Mouse (Mus musculus): ENCODE data around the gene Zfp598.
"Not testable (repeated sequence)": the region's sequence is repeated elsewhere in the genome, so short reads cannot be mapped to it uniquely, and the experiment has no call there.

Zfp598 gene

GRCm38 (mm10) chr17:24689251-24690081 is 20.0 kb downstream of the Zfp598 start, which contains the start of gene Syngr3:
Gene Syngr3, minus strand, starts transcription at chr17:24689955.
- DNase-seq (ENCODE audit: low spot score), result no peak

DNA sequence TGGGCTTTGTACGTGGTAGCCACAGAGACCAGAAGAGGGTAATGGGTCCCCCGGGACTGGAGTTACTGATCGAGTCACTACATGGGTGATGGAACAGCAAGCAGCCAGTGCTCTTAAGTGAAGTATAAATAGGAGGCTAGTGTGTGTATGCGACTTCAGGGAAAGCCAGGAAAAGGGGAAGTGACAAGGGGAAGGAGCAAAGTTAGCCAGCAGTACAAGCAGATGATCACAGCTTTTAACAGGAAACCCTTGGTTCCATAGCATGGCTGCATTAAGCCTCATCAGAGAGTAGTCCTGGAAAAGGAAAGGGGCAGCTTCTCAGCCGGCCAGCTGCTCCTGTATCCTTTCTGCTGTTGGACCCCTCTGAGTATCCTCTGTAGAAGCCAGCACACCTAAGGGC is 22.9 kb downstream of the Zfp598 start:
- no peak for DNase-seq (ENCODE audit: low spot score)

GRCm38 (mm10) chr17:24695326-24696010 is 26.0 kb downstream of the Zfp598 start:
- DNase-seq (ENCODE audit: low spot score), result no peak

GRCm38 (mm10) chr17:24696011-24696697 is 26.7 kb downstream of the Zfp598 start, which contains the start of the genes Gfer and Noxo1:
Gene Gfer, minus strand, starts transcription at chr17:24696156.
Gene Noxo1, plus strand, starts transcription at chr17:24696234.
- DNase-seq (ENCODE audit: low spot score), result no peak

DNA sequence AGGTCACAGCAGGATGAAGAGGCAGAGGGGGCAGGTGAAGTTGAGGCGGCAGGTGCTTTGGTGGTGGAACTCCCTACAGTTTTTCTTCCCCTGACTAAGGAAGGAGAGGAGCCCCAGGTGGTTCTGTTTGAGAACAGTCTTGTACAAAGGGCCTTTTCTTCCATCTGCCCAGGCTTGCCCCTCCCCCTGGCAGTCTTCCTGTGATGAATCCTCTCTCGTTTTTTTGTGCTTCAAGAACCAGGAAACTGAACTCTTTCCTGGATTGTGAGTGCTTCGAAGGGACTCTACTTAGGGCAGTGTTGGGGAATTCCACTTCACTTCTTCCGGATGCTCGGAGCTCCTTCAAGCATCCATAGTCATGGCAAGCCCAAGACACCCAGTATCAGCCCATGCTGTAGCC is 28.5 kb downstream of the Zfp598 start:
- no peak for DNase-seq (ENCODE audit: low spot score)

GRCm38 (mm10) chr17:24698715-24699114 is 29.2 kb downstream of the Zfp598 start:
- no peak for DNase-seq (ENCODE audit: low spot score)

DNA sequence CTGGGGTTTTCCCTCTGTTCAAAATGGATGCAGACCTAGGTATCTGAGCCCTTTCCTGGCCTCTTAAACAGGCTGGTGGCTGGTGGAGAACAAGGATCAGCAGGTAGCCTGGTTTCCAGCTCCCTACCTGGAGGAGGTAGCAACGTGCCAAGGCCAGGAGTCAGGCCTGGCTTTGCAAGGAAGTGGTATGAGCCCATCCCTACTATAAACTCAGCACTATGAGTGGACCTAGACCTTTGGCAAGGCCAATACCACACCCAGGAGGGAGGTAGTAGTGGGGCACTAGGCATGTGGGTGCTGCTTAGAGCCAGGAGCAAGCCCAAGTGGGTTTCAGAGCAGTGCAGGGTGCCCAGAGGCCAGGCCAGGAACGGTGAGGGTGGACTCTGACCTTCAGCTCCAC is 30.0 kb downstream of the Zfp598 start:
- no peak for DNase-seq (ENCODE audit: low spot score)

DNA sequence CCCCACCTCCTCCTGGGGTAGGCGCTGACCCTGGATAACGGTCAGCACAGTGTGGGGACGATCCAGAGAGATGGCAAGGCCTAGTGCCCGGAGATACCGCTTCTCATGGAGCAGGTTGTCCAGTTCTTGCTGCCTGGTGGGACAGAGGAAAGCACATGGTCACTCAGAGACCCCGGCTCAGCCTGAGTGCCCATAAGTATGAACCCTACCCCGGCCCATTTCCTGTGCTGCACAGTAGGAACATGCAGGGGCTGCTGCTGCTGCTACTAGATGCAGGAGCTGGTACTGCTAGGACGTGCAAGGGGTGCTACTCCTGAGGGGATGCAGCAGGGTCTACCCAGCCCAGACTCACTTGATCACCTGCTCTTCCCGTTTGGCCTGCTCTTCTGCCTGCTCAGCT is 31.8 kb downstream of the Zfp598 start:
- no peak for DNase-seq (ENCODE audit: low spot score)

DNA sequence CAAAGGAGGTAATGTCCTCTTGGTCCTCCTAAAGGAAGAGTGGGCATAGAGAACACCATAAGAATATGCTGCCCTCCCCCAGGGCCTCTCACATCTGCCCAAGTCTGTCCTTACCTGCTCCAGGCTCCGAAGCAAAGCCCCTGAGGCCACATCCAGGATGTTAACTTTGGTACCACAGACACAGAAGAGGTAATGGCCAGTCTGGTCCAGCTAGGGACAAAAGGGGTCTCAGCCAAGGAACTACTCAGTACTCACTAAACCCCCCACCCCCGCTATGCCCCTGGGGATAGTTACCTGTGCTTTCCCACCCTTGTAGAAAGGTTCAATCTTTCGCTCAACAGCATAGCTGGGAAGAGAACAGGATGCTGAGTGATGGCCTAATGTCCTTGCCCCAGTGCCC is 36.3 kb downstream of the Zfp598 start:
- DNase-seq (ENCODE audit: low spot score), result no peak

- DNase-seq (ENCODE audit: low spot score), result peak; percentile 87
These were observed 37.7 kb downstream of the Zfp598 start, which contains the start of gene Tbl3 for GRCm38 (mm10) chr17:24706982-24707800. Gene Tbl3, minus strand, starts transcription at chr17:24707660.

GRCm38 (mm10) chr17:24707801-24708425 is 38.4 kb downstream of the Zfp598 start:
- no peak for DNase-seq (ENCODE audit: low spot score)

DNA sequence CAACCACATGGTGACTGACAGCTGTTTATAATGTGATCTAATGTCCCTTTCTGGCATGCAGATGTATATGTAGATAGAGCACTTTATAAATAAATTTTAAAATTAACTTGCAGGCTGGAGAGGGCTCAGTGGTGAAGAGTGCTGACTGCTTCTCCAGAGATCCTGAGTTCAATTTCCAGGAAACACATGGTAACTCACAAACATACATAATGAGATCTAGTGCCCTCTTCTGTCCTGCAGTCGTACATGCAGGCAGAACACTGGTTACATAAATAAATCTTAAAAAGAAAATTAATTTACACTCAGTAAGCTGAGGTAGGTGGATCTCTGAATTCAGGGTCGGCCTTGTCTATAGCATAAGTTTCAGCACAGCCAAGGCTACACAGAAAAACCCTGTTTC is 39.2 kb downstream of the Zfp598 start:
- DNase-seq (ENCODE audit: low spot score), result no peak

DNA sequence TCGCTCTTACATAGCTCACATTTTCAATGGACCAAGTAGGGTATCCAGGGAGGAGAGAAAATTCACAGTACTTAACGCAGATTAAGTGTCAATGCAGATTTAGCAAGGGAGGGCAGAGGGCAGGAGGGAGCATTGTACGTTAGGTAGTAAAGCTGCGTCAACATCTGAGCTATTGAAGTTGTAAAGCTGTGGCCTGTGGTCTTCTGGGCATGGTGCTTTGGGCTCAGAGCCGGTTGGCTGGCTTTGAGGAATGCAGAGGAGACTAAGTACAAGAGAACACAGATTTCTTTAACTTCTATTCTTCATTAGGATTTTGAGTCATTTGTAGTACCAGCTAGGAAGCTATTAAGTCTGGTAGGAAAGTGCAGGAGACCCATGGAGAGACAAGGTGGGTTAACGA is 46.1 kb downstream of the Zfp598 start:
- no peak for DNase-seq (ENCODE audit: low spot score)

- no peak for DNase-seq (ENCODE audit: low spot score)
These were observed 46.7 kb downstream of the Zfp598 start for GRCm38 (mm10) chr17:24716166-24716682.

GRCm38 (mm10) chr17:24717943-24718342 is 48.5 kb downstream of the Zfp598 start, which contains the start of the genes Rnf151 and Rps2:
Gene Rnf151, minus strand, starts transcription at chr17:24718063.
Gene Rps2, plus strand, starts transcription at chr17:24718116.
- no peak for DNase-seq (ENCODE audit: low spot score)

DNA sequence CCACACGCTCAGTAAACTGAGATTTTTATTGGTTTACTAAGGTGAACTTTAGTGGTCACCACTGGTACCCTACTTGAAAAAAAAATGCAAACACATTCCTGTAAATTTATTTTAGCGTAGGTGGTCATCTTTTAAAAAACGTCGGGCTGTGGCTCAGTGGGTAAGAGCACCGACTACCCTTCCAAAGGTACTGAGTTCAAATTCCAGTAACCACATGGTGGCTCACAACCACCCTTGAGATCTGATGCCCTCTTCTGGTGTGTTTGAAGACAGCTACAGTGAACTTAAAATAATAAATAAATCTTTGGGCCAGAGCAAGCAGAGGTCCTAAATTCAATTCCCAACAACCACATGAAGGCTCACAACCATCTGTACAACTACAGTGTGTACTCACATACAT is 49.5 kb downstream of the Zfp598 start:
- not testable (repeated sequence) for DNase-seq (ENCODE audit: low spot score)

- peak; percentile 94 for DNase-seq (ENCODE audit: low spot score)
These were observed 50.2 kb downstream of the Zfp598 start for GRCm38 (mm10) chr17:24719494-24720222.

- not testable (repeated sequence) for DNase-seq (ENCODE audit: low spot score)
These were observed 51.1 kb downstream of the Zfp598 start for GRCm38 (mm10) chr17:24720616-24721015.

GRCm38 (mm10) chr17:24721383-24721955 is 52.0 kb downstream of the Zfp598 start:
- DNase-seq (ENCODE audit: low spot score), result not testable (repeated sequence)

Data from layer of hippocampus, adult 9-10 months (tissue).